Mouse (Mus musculus) spleen, postnatal 14 days (tissue): ENCODE results near the gene Tmem176b.

Experiments
- DNase-seq, 2 experiments: peaks; one replicate each; pipeline ENCODE4 v3.0.0; 2021 to 2022; ENCODE audit warnings: low spot score in 2 of 2

Gene Tmem176b

DNA sequence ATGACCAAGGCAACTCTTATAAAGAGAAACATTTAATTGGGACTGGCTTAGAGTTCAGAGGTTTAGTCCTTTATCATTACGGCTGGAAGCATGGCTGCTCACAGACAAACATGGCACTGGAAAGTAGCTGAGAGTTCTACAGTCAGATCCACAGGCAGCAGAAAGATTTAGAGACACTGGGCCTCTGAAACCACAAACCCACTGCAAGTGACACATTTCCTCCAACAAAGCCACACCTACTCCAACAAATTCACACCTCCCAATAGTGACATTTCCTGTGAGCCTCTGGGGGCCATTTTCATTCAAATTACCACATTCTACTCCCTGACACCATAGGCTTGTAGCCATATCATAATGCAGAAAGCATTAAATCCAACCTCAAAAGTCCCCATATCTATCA lies 39.4 kb downstream of the Tmem176b start:
- no peak for DNase-seq

DNA sequence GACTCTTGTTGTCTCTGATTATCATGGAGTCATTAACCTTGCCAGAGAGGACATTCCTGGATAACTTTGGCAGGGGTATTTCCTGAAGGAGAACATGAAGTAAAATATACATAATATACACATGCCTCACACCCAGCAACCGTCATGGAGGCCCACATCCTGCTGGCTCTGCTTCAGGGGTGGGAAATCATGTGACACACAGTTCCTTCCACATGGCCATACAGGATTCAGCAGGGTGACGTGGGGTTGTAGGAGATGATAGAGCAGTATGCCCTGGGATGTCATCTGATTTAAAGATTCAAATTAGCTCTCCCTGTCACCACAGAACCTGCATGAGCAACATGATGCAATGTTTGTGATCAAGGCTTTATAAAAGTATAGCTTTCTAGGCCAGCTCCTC lies 53.4 kb downstream of the Tmem176b start:
- no peak for DNase-seq

DNA sequence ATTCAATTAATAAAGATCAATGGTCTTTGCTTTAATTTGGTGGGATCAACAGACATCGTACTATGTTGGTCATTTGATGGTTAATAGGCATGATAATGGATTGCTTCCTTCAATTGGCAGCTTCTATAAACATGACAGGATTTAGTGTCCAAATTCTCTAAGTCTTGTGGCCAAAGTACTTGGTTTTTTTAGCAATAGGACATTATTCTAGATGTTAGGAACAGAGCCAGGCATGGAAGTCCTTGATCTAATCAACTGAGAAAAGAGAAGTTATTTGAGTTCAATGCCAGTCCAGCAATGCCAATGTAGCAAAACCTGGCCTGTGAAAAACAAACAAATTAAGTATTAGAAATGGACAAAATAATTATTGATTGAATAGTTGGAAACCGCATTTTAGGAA lies 55.7 kb downstream of the Tmem176b start:
- no peak for DNase-seq

- DNase-seq = no peak
These were observed 56.1 kb downstream of the Tmem176b start for GRCm38 (mm10) chr6:48785189-48785588.

- DNase-seq = no peak
These were observed 56.9 kb downstream of the Tmem176b start for GRCm38 (mm10) chr6:48784406-48784805.
